Mouse (Mus musculus) left cerebral cortex, postnatal 25 days (tissue): ENCODE measurements around the gene Psg27. TPM values are rescaled to one million over a fixed set of nuclear protein-coding genes. Genes with fewer than 3 reads are reported as not detected.
"Not testable (repeated sequence)": the region's sequence is repeated elsewhere in the genome, so short reads cannot be mapped to it uniquely, and the experiment has no call there.

Source experiments
- DNase-seq, 2 experiments: peaks; one replicate each; pipeline ENCODE4 v3.0.0; 2022; ENCODE audit warnings: low spot score in 2 of 2, mixed read lengths in 1 of 2
- intact Hi-C: fragments of 180-260 bp; cut with DNase I; formaldehyde crosslinking; loops from one replicate; pipeline ENCODE4 v1.15.1; 2025
- total RNA-seq, 2 experiments: library from RNA; stranded (reverse); gene quantifications; 2 replicates each; pipeline ENCODE4 v1.2.3; 2021

Psg27 gene
- not detected for total RNA-seq

GRCm38 (mm10) chr7:18567205-18567604, at the start of gene Psg27:
TSS of gene Psg27 (minus strand) at chr7:18567305.
- no peak for DNase-seq
- intact Hi-C loops = loop anchor here (10.0 kb wide), 1 partner anchor 58 kb away; no protein-coding TSS in a partner anchor

DNA sequence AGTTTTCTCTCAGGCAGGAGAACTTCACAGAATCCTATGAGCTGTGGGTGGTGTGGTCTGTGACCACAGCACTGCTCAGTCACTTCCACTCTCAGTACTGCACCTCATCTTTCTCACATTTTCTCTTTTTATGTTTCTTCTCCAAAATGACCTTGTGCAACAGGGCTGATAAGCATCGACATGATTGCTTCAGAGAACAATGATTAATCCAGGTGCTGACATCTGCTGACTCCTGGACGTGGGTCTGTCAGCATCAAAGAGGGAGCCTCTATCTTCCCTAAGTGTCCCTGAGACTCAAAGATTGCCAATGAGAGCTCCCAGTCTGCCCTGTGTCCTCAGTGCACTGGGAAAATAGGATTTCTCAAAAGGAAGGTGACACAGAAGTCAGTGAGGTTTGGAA, 49.3 kb upstream of the Psg27 start, which contains the start of gene Psg23:
Gene Psg23 (minus strand): TSS at position 101 of the 400 bp plus-strand sequence.
- DNase-seq, intact Hi-C loops: not testable (repeated sequence)

DNA sequence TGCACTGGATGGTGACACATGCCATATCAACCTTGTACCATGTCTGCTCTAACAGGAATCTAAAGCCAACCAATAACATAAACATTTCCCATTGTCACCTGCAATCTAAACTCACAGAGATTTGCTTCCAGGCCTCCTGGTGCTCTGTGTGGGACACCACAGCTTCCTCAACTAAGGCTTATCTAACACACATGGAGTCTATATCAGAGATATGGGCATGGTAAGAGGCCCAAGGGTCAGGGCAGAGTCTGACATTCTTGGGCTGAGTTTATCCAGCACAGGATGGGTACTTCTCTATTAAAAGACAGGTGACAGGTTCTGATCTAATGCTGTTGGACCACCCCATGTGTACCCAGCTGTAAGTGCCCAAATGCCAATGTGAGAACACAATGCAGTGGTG, 7.3 kb downstream of the Psg27 start:
- DNase-seq = no peak
- intact Hi-C loops = loop anchor here (10.0 kb wide), 1 partner anchor 65 kb away; no protein-coding TSS in a partner anchor

DNA sequence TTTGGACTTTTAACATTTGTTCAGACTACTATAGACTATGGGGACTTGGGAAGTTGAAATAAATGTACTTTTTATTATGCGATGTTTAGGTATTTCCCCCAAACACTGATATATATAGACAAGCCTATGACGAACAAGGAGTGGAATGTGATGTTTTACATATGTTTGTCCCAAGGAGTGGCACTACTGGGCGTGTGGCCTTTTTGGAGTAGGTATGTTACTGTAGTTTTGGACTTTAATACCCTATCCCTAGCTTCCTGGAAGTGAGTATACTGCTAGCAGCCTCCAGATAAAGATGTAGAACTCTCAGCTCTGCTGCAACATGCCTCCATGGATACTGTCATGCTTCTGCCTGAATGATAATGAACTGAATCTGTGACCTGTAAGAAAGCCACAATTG, 11.4 kb downstream of the Psg27 start:
- DNase-seq, intact Hi-C loops: not testable (repeated sequence)

- DNase-seq = no peak
- intact Hi-C loops = no loop called here
Measured at GRCm38 (mm10) chr7:18533420-18533819, 33.7 kb downstream of the Psg27 start.

GRCm38 (mm10) chr7:18532169-18532568, 34.9 kb downstream of the Psg27 start, which contains the start of gene Psg25:
TSS of gene Psg25 (minus strand) at chr7:18532269.
- intact Hi-C loops = no loop called here
- DNase-seq = no peak

DNA sequence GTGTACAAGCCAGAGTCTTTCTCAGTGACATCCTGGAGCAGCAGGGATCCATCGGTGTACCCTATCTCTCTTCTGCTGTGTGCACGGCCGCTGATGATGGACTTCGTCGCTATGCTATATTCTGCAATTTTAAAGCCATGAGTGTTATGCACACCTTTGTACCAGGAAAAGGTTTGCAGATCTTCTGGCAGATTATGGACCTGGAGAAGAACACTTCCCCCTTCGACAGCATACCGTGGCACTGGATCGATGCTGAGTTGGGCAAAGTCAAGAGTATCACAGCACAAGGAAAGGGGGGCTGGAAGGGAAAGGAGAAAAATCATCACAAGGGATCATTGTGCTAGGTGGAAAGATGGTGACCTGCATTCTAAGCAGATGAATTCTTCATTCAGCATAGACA, 42.4 kb downstream of the Psg27 start:
- DNase-seq = no peak
- intact Hi-C loops = no loop called here

- DNase-seq, intact Hi-C loops: not testable (repeated sequence)
Measured at GRCm38 (mm10) chr7:18512848-18513247, 54.3 kb downstream of the Psg27 start.

- intact Hi-C loops, DNase-seq: not testable (repeated sequence)
Measured at GRCm38 (mm10) chr7:18512417-18512816, 54.7 kb downstream of the Psg27 start.

DNA sequence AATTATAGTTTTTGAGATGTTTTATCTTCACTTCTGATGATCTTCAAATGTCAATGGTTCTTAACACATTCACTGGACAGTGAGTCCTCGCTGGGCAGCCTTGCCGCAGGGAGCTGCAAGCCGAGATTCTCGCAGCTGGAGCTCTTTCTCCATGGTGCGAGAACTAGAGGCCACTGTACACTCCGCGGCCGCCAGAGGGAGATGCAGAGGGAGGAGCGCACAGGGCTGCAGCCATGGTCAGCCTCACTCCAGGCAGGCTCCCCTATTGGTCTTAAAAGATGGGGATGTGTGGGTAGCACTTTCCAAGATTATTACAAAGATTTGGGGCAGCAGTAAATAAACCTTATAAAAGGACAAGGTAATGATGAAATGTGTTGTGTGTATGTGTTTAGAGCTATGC, 55.6 kb downstream of the Psg27 start:
- DNase-seq = no peak
- intact Hi-C loops = no loop called here

Other genes with a start within 250 kb of the Psg27 start
- gene Psg18, start 212.3 kb downstream of the Psg27 start, total RNA-seq = not detected
- not detected for gene Psg28, start 135.3 kb downstream of the Psg27 start, total RNA-seq
- gene Psg26, start 83.1 kb downstream of the Psg27 start, total RNA-seq = not detected
- gene Psg25, start 35.0 kb downstream of the Psg27 start, total RNA-seq = not detected
- gene Psg23, start 49.2 kb upstream of the Psg27 start, total RNA-seq = not detected
- gene Psg21, start 89.4 kb upstream of the Psg27 start, total RNA-seq = not detected
- not detected for gene Psg20, start 118.9 kb upstream of the Psg27 start, total RNA-seq
- not detected for gene Psg22, start 150.8 kb upstream of the Psg27 start, total RNA-seq
- not detected for gene Psg19, start 231.2 kb upstream of the Psg27 start, total RNA-seq